ENCODE assay signal across 14 mouse cellular contexts in the genomic region with DNA sequence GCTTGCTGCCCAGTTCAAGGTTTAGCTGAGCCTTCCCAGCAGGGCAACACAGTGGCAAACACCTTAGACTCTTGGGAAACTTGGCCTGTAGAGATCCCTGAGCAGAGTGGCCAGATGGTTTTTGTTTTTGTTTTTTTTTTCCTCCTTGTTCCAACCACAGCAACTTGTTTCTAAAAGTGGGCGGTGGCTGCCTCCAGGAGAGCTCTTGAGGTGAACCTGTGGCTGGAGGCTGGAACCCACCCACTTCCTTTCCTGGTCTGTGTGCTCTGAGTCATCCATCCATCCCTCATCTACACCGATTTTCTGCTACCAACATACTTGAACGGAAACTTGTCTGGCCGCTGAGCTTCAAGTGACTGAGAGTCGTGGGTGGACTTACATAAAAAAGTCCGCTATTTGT.
DNase-seq lines count a peak whose midpoint lies in the region; ATAC-seq and TF ChIP-seq lines count a peak whose summit lies in the region.
"Had no signal": no experiment of that assay in that cellular context is flagged by ENCODE, and none has a peak within 500 bp of the region (broad histone marks: within the 10 kb centered on the region; RNA-seq: fewer than 3 reads in every experiment).

No protein-coding gene starts in this region.

- no peaks in the 10 kb centered on the region for H3K79me2 ChIP-seq in CH12.LX (replicated peaks; ENCODE audit: control insufficient read depth, extremely low read depth, insufficient read depth, poor library complexity, severe bottlenecking)
- no peaks in the 10 kb centered on the region for H3K79me2 ChIP-seq in myocyte (ENCODE audit: control insufficient read depth, insufficient read depth)

- 88% methylated on average over 6 of the region's 6 CpGs for WGBS in neural tube, embryonic 15.5 days
- 84% methylated on average over 6 of the region's 6 CpGs for WGBS in forebrain, postnatal 0 days

- no peak overlapping the region for H3ac ChIP-seq in myocyte (ENCODE audit: control insufficient read depth, insufficient read length)

- TF ChIP-seq EP300 in CH12.LX (IDR thresholded peaks at IDR 0.05; ENCODE audit: low read length), result peak; percentile 79

- H3K27me3 ChIP-seq in CH12.LX (replicated peaks) (no peaks in the 10 kb centered on the region), myocyte (ENCODE audit: control insufficient read depth, insufficient read depth, insufficient read length) (no peaks in the 10 kb centered on the region)
- no peaks in the 10 kb centered on the region for H3K27me3 ChIP-seq in neural tube, embryonic 15.5 days (replicated peaks)
- H3K27me3 ChIP-seq in forebrain, postnatal 0 days (ENCODE audit: insufficient read depth, low read length), result no peaks in the 10 kb centered on the region
- H3K27me3 ChIP-seq: liver, embryonic 12.5 days; midbrain, embryonic 15.5 days had no signal

- TF ChIP-seq CTCF in CH12.LX (conservative IDR thresholded peaks at IDR 0.05 in 1 of 2, IDR thresholded peaks at IDR 0.05 in 1 of 2; ENCODE audit: low read depth in 2 of 2, low read length in 2 of 2), result no peak
- TF ChIP-seq CTCF in forebrain, postnatal 0 days (IDR thresholded peaks at IDR 0.05; ENCODE audit: low read depth), result no peak

- dilution Hi-C loops in CH12.LX (cut with MboI; ENCODE audit: extremely low pct_ligation_motif_present, extremely low pct_unique_long_range_greater_than_20kb, low sequenced_read_pairs), result no loop called here

- TF ChIP-seq POLR2A in CH12.LX (IDR thresholded peaks at IDR 0.05; ENCODE audit: low read depth, low read length) (no peak), myocyte (IDR thresholded peaks at IDR 0.05; ENCODE audit: insufficient read length, low read depth) (no peak)

- peak; percentile 9 for TF ChIP-seq RAD21 in CH12.LX (IDR thresholded peaks at IDR 0.05; ENCODE audit: low read depth, low read length)

- in situ Hi-C loops in CH12.LX (cut with MboI; ENCODE audit: low pct_ligation_motif_present, low pct_unique_long_range_greater_than_20kb, low sequenced_read_pairs), result no loop called here

- ATAC-seq in hematopoietic stem cell, adult 5-6 weeks (replicated peaks in 1 of 2; ENCODE audit: insufficient read depth in 1 of 2, low FRiP score in 2 of 2, low TSS enrichment in 1 of 2, low read depth in 1 of 2, poor library complexity in 2 of 2, severe bottlenecking in 2 of 2), result peak; percentile 82 to 89
- no peak for ATAC-seq in neural tube, embryonic 15.5 days (ENCODE audit: low FRiP score)
- ATAC-seq in forebrain, postnatal 0 days, result no peak
- ATAC-seq: liver, embryonic 12.5 days; midbrain, embryonic 15.5 days had no signal

- H3K4me2 ChIP-seq in CH12.LX (ENCODE audit: insufficient read depth, low read depth, poor library complexity, severe bottlenecking) (no peak overlapping the region), myocyte (ENCODE audit: low read depth) (peak overlapping the region; percentile 10)
- H3K4me2 ChIP-seq in neural tube, embryonic 15.5 days, result no peak overlapping the region
- H3K4me2 ChIP-seq in forebrain, postnatal 0 days (ENCODE audit: low read depth), result no peak overlapping the region
- H3K4me2 ChIP-seq: liver, embryonic 12.5 days; midbrain, embryonic 15.5 days had no signal

- H3K27ac ChIP-seq in CH12.LX (ENCODE audit: insufficient read depth, low read depth), result no peak overlapping the region
- H3K27ac ChIP-seq in neural tube, embryonic 15.5 days (replicated peaks), result no peak overlapping the region
- H3K27ac ChIP-seq in forebrain, postnatal 0 days (ENCODE audit: low read depth, low read length), result no peak overlapping the region
- H3K27ac ChIP-seq: forebrain, embryonic 10.5 days; liver, embryonic 12.5 days; midbrain, embryonic 15.5 days had no signal

- no peak overlapping the region for H3K4me3 ChIP-seq in CH12.LX (replicated peaks in 1 of 3; ENCODE audit: low read depth in 2 of 3, low read length in 2 of 3, poor library complexity in 1 of 3)
- no peak overlapping the region for H3K4me3 ChIP-seq in myocyte
- no peak overlapping the region for H3K4me3 ChIP-seq in neural tube, embryonic 15.5 days (replicated peaks)
- H3K4me3 ChIP-seq in forebrain, postnatal 0 days (ENCODE audit: low read depth, low read length), result no peak overlapping the region
- H3K4me3 ChIP-seq: forebrain, embryonic 10.5 days; liver, embryonic 12.5 days; midbrain, embryonic 15.5 days had no signal

- DNase-seq in right cerebral cortex, adult 2 months (ENCODE audit: low spot score in 2 of 2), result peak; percentile 18 to 27
- DNase-seq in right cerebral cortex, postnatal 14 days, result no peak
- peak; percentile 90 for DNase-seq in CH12.LX (ENCODE audit: extremely low read depth)
- DNase-seq in cerebellum, adult 18-20 months, result no peak
- DNase-seq in forebrain, postnatal 0 days, result no peak
- DNase-seq: heart, postnatal 36 days; layer of hippocampus, postnatal 36 days had no signal

- H3K36me3 ChIP-seq in CH12.LX (replicated peaks in 1 of 2; ENCODE audit: control insufficient read depth in 1 of 2, insufficient read depth in 1 of 2, low read length in 1 of 2) (no peaks in the 10 kb centered on the region), myocyte (ENCODE audit: control insufficient read depth, insufficient read depth) (no peaks in the 10 kb centered on the region)
- H3K36me3 ChIP-seq in neural tube, embryonic 15.5 days, result no peaks in the 10 kb centered on the region
- H3K36me3 ChIP-seq in forebrain, postnatal 0 days (ENCODE audit: insufficient read depth), result no peaks in the 10 kb centered on the region
- H3K36me3 ChIP-seq: forebrain, embryonic 10.5 days; G1E; liver, embryonic 12.5 days; midbrain, embryonic 15.5 days had no signal

- peaks cover 5% of the 10 kb centered on the region for H3K9me3 ChIP-seq in CH12.LX (replicated peaks; ENCODE audit: low read length)
- no peaks in the 10 kb centered on the region for H3K9me3 ChIP-seq in neural tube, embryonic 15.5 days (replicated peaks)
- H3K9me3 ChIP-seq in forebrain, postnatal 0 days (ENCODE audit: low read length), result no peaks in the 10 kb centered on the region
- H3K9me3 ChIP-seq: forebrain, embryonic 10.5 days; liver, embryonic 12.5 days; midbrain, embryonic 15.5 days had no signal

- H3K4me1 ChIP-seq in CH12.LX (ENCODE audit: control insufficient read depth in 1 of 2, insufficient read depth in 2 of 2), result peaks cover 12 to 57% of the 10 kb centered on the region in 2 experiments
- no peaks in the 10 kb centered on the region for H3K4me1 ChIP-seq in neural tube, embryonic 15.5 days
- H3K4me1 ChIP-seq in forebrain, postnatal 0 days (ENCODE audit: insufficient read depth), result no peaks in the 10 kb centered on the region
- H3K4me1 ChIP-seq: midbrain, embryonic 15.5 days had no signal

- H3K9ac ChIP-seq in CH12.LX (ENCODE audit: insufficient read depth, low read depth), result no peak overlapping the region
- H3K9ac ChIP-seq in neural tube, embryonic 15.5 days (replicated peaks), result no peak overlapping the region
- no peak overlapping the region for H3K9ac ChIP-seq in forebrain, postnatal 0 days
- H3K9ac ChIP-seq: liver, embryonic 12.5 days; midbrain, embryonic 15.5 days had no signal

TF ChIP-seq in CH12.LX, 34 proteins besides CTCF, POLR2A, EP300 and RAD21 (continues in another document):
- TF ChIP-seq UBTF (IDR thresholded peaks at IDR 0.05; ENCODE audit: low read depth, low read length) (no peak), BHLHE40 (IDR thresholded peaks at IDR 0.05; ENCODE audit: low read depth, low read length) (peak; percentile 72), MEF2A (IDR thresholded peaks at IDR 0.05; ENCODE audit: borderline replicate concordance, low read depth, low read length) (peak; percentile 89), GABPA (IDR thresholded peaks at IDR 0.05; ENCODE audit: insufficient replicate concordance, low read depth, low read length) (no peak), ELF1 (IDR thresholded peaks at IDR 0.05; ENCODE audit: low read depth, low read length) (peak; percentile 27; the same call in 1 of the 2 replicates), MAFK (IDR thresholded peaks at IDR 0.05; ENCODE audit: insufficient replicate concordance, low read length) (peak; percentile 62; the same call in 1 of the 2 replicates), NELFE (IDR thresholded peaks at IDR 0.05; ENCODE audit: low read depth, low read length) (no peak), POLR2AphosphoS2 (IDR thresholded peaks at IDR 0.05; ENCODE audit: low read depth, low read length) (no peak), HCFC1 (IDR thresholded peaks at IDR 0.05; ENCODE audit: low read depth, low read length) (no peak), PAX5 (IDR thresholded peaks at IDR 0.05; ENCODE audit: low read length) (no peak), ZKSCAN1 (IDR thresholded peaks at IDR 0.05; ENCODE audit: borderline replicate concordance, low read depth, low read length) (no peak), CHD1 (IDR thresholded peaks at IDR 0.05; ENCODE audit: low read depth, low read length) (0 out of 2 replicates have a peak, but pooled peaks have one; percentile 58), IRF4 (IDR thresholded peaks at IDR 0.05; ENCODE audit: low read depth, low read length) (peak; percentile 77), ETS1 (conservative IDR thresholded peaks at IDR 0.05; ENCODE audit: low read depth, low read length) (peak; percentile 82)

TF ChIP-seq in myocyte, 11 proteins besides CTCF, POLR2A, EP300 and RAD21:
- no peak for TF ChIP-seq POLR2AphosphoS2 (IDR thresholded peaks at IDR 0.05; ENCODE audit: insufficient read length, low read depth)
- TF ChIP-seq MYOD1 (IDR thresholded peaks at IDR 0.05; ENCODE audit: control insufficient read depth in 1 of 3, insufficient read length in 2 of 3, low read depth in 2 of 3), result no peak
- TF ChIP-seq E2F4 (IDR thresholded peaks at IDR 0.05; ENCODE audit: insufficient read depth), result no peak
- TF ChIP-seq MYOG (IDR thresholded peaks at IDR 0.05; ENCODE audit: control insufficient read depth in 1 of 3, insufficient read depth in 1 of 3, insufficient read length in 2 of 3, low read depth in 2 of 3), result no peak
- TF ChIP-seq REST (IDR thresholded peaks at IDR 0.05; ENCODE audit: insufficient read depth, insufficient read length), result no peak
- no peak for TF ChIP-seq MAX (IDR thresholded peaks at IDR 0.05; ENCODE audit: low read depth)
- no peak for TF ChIP-seq CEBPB (IDR thresholded peaks at IDR 0.05; ENCODE audit: insufficient read depth, poor library complexity, severe bottlenecking)
- no peak for TF ChIP-seq USF1 (IDR thresholded peaks at IDR 0.05; ENCODE audit: low read depth)
- TF ChIP-seq TCF3 (IDR thresholded peaks at IDR 0.05; ENCODE audit: insufficient read length, low read depth), result no peak
- no peak for TF ChIP-seq TCF12 (IDR thresholded peaks at IDR 0.05; ENCODE audit: insufficient read depth, poor library complexity, severe bottlenecking)
- TF ChIP-seq SRF (IDR thresholded peaks at IDR 0.05; ENCODE audit: control insufficient read depth, insufficient read length, low read depth), result no peak

Comparison
In these comparisons a context has a peak if more than half of its experiments do, and no peak if none do; other contexts are left out.
1. DNase-seq: peak in right cerebral cortex, adult 2 months (2 of 2) and CH12.LX (single experiment); none in right cerebral cortex, postnatal 14 days (single experiment), cerebellum, adult 18-20 months (0 of 2) and forebrain, postnatal 0 days (single experiment).
2. ATAC-seq: peak in hematopoietic stem cell, adult 5-6 weeks (2 of 2); none in neural tube, embryonic 15.5 days (single experiment) and forebrain, postnatal 0 days (single experiment).